Mouse (Mus musculus) liver, embryonic 11.5 days (tissue): ENCODE measurements around the gene Mast1. TPM values are rescaled to one million over a fixed set of nuclear protein-coding genes. Genes with fewer than 3 reads are reported as not detected.

Experiments
- ATAC-seq: fragments of 200-750 bp; cut with Nextera tagmentation; replicated peaks from 2 replicates; pipeline ENCODE4 v1.8.0; 2017; ENCODE audit warnings: moderate number of reproducible peaks, mild to moderate bottlenecking, moderate TSS enrichment, moderate library complexity; ENCODE audit not compliant: low FRiP score
- DNase-seq: peaks from one replicate; pipeline ENCODE4 v3.0.0-alpha.2; 2017; ENCODE audit warnings: low spot score
- H3K27ac ChIP-seq: fragments of 300-500 bp; sonication (generic); 2 replicates; pipeline ENCODE4 v1.5.1; 2014; ENCODE audit warnings: mild to moderate bottlenecking, low read depth, low read length, control low read depth
- H3K27me3 ChIP-seq: fragments of 300-500 bp; sonication (generic); replicated peaks from 2 replicates; pipeline ENCODE4 v1.6.1; 2014; ENCODE audit warnings: low read length, mixed read lengths; ENCODE audit not compliant: control insufficient read depth, insufficient read depth
- H3K36me3 ChIP-seq: fragments of 300-500 bp; sonication (generic); 2 replicates; pipeline ENCODE4 v1.6.1; 2014; ENCODE audit warnings: mild to moderate bottlenecking, low read length, moderate library complexity, mixed read lengths; ENCODE audit not compliant: control insufficient read depth, insufficient read depth
- H3K4me1 ChIP-seq: fragments of 300-500 bp; sonication (generic); replicated peaks from 2 replicates; pipeline ENCODE4 v1.6.1; 2014; ENCODE audit warnings: low read length, mixed read lengths; ENCODE audit not compliant: control insufficient read depth, insufficient read depth
- H3K4me2 ChIP-seq: fragments of 300-500 bp; sonication (generic); 2 replicates; pipeline ENCODE4 v1.6.1; 2014; ENCODE audit warnings: mild to moderate bottlenecking, control low read depth, moderate library complexity
- H3K4me3 ChIP-seq: fragments of 300-500 bp; sonication (generic); 2 replicates; pipeline ENCODE4 v1.5.1; 2014; ENCODE audit warnings: low read depth, low read length, control low read depth
- H3K9ac ChIP-seq: fragments of 300-500 bp; sonication (generic); 2 replicates; pipeline ENCODE4 v1.6.1; 2014; ENCODE audit warnings: low read depth, low read length, control low read depth
- H3K9me3 ChIP-seq: fragments of 300-500 bp; sonication (generic); 2 replicates; pipeline ENCODE4 v1.6.1; 2016; ENCODE audit warnings: low read length, inconsistent platforms, mixed read lengths; ENCODE audit not compliant: control insufficient read depth
- WGBS: fragments of 180-500 bp; shearing (Covaris S2); extraction: QIAGEN DNeasy Blood & Tissue Kit; methylation state at CpG from one replicate; pipeline ENCODE4 v1.1.7; 2014; 5-methylcytosine and 5-hydroxymethylcytosine counted together
- polyA plus RNA-seq: library from polyadenylated mRNA; unstranded; fragments of >200 nt; fragmentation: Nextera tagmentation; extraction: Ambion mirVana; gene quantifications from 2 replicates; pipeline ENCODE4 v1.2.1, GENCODE M21; 2014

The Mast1 gene
- polyA plus RNA-seq, result 0.14 and 0.29 TPM in 2 replicates

DNA sequence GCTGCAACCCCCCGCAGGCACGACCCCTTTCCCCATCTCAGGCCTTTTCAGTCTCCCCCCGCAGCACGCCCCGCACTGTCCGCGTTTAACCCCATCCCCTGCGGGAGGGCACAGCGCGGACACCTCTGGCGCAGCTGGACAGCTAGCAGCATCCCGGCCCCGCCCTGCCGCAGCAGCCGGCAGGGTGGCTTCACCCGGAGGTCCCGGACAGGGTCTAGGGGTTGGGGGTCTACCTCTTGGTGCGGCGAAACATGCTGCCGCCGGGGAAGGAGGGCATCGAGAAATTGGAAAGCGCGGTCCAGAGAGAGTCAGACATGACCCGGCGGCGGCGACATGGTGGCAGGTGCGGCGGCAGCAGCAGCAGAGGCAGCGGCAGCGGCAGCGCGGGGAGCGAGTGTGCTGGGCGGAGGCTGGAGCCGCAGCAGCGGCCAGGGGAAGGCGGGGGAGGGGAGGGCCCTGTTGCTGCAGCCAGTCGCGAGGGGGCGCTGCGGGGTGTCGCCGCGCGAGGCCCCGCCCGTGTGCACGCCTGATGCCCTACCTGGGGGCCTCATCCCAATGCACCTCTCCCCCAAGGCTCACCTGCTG, at the start of gene Mast1:
Gene Mast1 (minus strand): TSS at position 398 of the 585 bp plus-strand sequence.
- peak within 1 kb of the TSS; percentile 47 for H3K4me3 ChIP-seq
- H3K27ac ChIP-seq, result no peak within 1 kb of the TSS
- under 1% methylated on average over 49 of the region's 50 CpGs for WGBS

DNA sequence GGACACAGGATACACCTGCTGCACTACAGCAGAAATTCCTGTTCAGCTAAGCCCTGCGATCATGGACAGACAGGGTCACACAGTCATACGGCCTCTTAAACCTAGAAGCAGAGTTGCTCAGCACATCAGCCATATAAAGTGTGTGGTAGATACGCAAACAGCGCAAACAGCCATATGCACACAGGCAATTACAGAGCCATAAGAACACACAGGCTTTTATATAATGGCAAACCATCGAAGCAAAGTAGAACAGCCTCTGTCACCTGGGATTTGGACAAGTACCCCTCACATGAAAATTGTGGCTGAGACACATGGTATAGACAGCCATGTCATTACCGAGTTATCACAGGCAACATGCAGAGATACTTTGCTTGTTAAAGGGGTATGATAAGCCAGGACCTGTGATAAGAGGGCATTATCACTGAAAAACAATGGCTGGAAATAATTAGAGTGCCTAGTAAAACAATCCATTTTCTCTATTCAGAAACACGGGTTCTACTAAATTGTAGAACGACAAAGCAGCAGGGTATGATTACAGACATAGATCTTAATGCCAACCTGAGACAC, 49.3 kb upstream of the Mast1 start:
- Histone ChIP-seq H3K4me1 (peaks cover 54% of the 10 kb centered on the region), H3K9ac (peak overlapping the region; percentile 77), H3K27ac (peak overlapping the region; percentile 85), H3K9me3 (no peaks in the 10 kb centered on the region), H3K4me2 (peak overlapping the region; percentile 92), H3K27me3 (no peaks in the 10 kb centered on the region), H3K36me3 (no peaks in the 10 kb centered on the region), H3K4me3 (peak overlapping the region; percentile 54)
- ATAC-seq, result no peak
- 33% methylated on average over 8 of the region's 8 CpGs for WGBS
- DNase-seq, result no peak

More for the DNA sequence above, at the start of gene Mast1:
- Histone ChIP-seq H3K9ac (no peak within 1 kb of the TSS), H3K4me1 (peaks cover 18% of the 10 kb centered on the region), H3K4me2 (peak within 1 kb of the TSS; percentile 73), H3K27me3 (peaks cover 54% of the 10 kb centered on the region), H3K9me3 (no peaks in the 10 kb centered on the region), H3K36me3 (no peaks in the 10 kb centered on the region)
- DNase-seq (peak; percentile 75), ATAC-seq (peak; percentile 82)

DNA sequence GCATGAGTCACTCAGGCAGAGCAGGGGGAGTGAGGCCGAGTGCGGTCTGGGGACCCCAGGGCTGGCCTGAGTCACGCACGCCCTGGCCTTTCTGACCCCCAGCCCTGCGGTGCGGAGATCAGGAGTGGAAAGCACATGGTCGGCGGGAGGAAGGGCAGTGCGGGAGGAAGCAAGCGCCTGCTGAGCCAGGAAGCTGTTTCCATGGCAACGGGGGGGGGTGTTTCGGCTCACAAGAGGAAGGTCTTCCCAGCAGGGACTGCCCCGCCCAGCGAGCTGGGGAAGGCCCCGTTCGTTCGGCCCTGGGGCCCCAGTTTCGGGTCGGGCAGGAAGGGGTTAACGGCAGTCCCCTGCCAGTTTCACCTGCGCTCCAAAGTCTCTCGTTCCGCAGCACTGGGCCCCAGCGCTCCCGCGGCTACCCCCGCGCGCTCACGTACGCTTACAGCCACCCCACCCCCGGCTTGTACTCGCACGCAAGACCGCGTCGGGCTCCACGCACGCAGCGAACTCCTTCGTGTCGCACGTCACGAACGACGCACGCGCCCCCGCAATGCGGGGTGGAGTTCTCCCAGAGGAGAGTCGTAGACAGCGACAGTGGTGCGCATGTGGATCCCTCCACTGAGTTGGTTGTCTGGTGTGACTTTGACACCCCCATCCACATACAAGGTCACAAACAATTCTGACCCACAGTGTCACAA, 48.7 kb upstream of the Mast1 start:
- peak overlapping the region; percentile 92 for H3K4me2 ChIP-seq
- under 1% methylated on average over 53 of the region's 53 CpGs for WGBS
- peaks cover 57% of the 10 kb centered on the region for H3K4me1 ChIP-seq
- DNase-seq (peak; percentile 89), ATAC-seq (peak; percentile 39)
- no peaks in the 10 kb centered on the region for H3K27me3 ChIP-seq
- no peaks in the 10 kb centered on the region for H3K36me3 ChIP-seq
- H3K4me3 ChIP-seq, result peak overlapping the region; percentile 54
- peak overlapping the region; percentile 85 for H3K27ac ChIP-seq
- no peaks in the 10 kb centered on the region for H3K9me3 ChIP-seq
- peak overlapping the region; percentile 77 for H3K9ac ChIP-seq

DNA sequence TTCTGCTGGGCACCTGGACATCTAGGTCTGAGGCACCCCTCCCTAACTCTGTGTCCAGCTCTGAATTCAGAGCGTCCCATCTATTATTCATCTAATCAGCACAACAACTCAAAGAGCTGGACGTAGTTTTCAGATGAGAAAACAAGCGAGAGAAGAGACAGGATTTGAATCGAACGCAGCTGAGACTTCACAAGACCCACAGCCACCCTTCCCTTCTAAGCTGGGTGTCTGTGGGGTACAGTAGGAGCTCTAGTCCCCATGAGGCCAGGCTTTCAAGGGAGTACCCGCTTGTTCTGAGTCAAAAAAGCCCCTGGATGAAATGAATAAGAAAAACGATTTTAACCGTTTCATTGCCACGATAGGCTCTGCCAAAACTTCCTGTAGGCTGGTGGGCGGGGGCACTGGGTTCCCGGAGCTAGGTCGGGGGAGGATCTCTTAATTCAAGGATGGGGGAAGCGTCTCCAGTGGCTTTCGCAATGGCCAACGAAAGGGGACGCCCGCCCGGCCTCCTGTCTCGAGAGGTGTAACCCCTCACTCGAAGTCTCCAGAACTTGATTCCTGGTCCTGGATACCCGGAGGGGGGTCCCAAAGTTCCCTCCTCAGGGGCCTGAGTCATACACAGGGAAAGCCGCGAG, 48.0 kb upstream of the Mast1 start:
- H3K27me3 ChIP-seq, result no peaks in the 10 kb centered on the region
- peaks cover 60% of the 10 kb centered on the region for H3K4me1 ChIP-seq
- H3K9me3 ChIP-seq, result no peaks in the 10 kb centered on the region
- WGBS, result 2% methylated on average over 23 of the region's 23 CpGs
- DNase-seq, result no peak
- ATAC-seq, result no peak
- H3K4me3 ChIP-seq, result peak overlapping the region; percentile 54
- H3K9ac ChIP-seq, result peak overlapping the region; percentile 77
- H3K4me2 ChIP-seq, result peak overlapping the region; percentile 92
- H3K36me3 ChIP-seq, result no peaks in the 10 kb centered on the region
- H3K27ac ChIP-seq, result peak overlapping the region; percentile 85

DNA sequence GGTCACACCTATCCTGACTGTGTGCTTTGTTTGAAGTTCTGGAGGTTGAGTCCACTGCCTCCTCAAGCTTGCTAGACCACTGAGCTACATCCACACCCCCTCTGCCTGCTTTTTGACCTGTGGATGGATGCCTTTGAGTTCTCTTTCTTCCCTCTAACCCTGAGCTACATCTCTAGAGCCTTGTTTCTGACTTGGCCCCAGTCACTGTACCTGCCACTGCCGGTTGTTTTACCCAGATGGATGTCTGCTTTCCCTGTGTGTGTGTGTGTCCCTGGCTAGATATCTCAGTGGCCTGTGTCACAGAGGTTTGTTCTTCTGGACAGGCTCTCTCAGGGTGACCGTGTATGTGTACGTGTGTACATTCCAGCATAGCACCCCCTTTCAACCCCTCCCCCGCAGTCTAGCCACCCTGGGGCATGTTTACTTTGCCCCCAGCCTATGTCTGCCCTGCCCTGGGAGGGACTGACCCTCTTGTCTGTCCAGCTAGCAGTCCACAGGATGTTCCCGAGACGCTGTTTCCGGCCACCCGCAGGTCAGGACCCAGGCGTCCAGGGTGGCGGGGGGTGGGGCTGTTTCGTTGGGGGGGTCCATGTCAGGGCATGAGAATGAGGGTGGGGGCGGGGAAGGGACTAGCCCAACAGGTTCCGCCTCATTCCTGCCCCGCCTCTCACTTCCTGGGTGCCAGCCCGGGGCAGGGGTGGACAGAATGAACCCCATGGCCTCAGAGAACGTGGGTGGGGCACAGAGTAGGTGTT, 47.3 kb upstream of the Mast1 start:
- Histone ChIP-seq H3K4me1 (peaks cover 65% of the 10 kb centered on the region), H3K9ac (peak overlapping the region; percentile 77), H3K27me3 (no peaks in the 10 kb centered on the region), H3K36me3 (no peaks in the 10 kb centered on the region), H3K27ac (peak overlapping the region; percentile 79), H3K4me2 (peak overlapping the region; percentile 92), H3K4me3 (peak overlapping the region; percentile 54), H3K9me3 (no peaks in the 10 kb centered on the region)
- 13% methylated on average over 16 of the region's 16 CpGs for WGBS
- no peak for ATAC-seq
- peak; percentile 53 for DNase-seq

DNA sequence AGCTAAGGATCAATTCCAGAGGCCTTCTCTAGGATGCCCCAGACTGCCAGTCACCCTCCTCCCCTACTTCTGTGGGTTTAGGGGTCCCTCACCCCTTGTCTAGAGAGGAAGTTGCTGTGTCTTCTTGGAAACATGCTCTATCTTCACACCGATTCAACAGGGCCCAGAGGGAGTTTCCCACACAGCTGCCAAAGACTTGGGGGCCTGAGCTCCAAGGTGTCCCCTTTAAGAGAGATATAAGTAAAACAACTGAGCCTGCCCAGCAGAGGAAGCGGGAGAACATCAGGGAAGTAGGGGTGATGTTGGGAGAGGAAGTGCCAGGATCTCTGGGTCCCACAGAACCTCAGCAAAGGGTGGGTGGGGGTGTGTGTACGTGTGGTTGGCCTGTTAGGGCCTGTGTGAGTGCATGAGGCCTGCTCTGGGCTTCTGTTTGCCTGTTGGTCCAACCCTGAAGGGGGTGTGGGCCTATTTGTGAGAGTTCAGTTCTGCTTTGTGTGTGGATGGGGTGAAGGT, 45.4 kb upstream of the Mast1 start:
- 0 out of 2 replicates have a peak overlapping the region, but pooled peaks have one; percentile 17 for H3K27ac ChIP-seq
- H3K4me1 ChIP-seq, result peaks cover 70% of the 10 kb centered on the region
- H3K4me2 ChIP-seq, result peak overlapping the region; percentile 0; the same call in 1 of the 2 replicates
- ATAC-seq (no peak), DNase-seq (no peak)
- H3K4me3 ChIP-seq, result no peak overlapping the region
- WGBS, result 43% methylated on average over 3 of the region's 3 CpGs
- no peaks in the 10 kb centered on the region for H3K27me3 ChIP-seq
- H3K9me3 ChIP-seq, result no peaks in the 10 kb centered on the region
- no peak overlapping the region for H3K9ac ChIP-seq
- no peaks in the 10 kb centered on the region for H3K36me3 ChIP-seq

DNA sequence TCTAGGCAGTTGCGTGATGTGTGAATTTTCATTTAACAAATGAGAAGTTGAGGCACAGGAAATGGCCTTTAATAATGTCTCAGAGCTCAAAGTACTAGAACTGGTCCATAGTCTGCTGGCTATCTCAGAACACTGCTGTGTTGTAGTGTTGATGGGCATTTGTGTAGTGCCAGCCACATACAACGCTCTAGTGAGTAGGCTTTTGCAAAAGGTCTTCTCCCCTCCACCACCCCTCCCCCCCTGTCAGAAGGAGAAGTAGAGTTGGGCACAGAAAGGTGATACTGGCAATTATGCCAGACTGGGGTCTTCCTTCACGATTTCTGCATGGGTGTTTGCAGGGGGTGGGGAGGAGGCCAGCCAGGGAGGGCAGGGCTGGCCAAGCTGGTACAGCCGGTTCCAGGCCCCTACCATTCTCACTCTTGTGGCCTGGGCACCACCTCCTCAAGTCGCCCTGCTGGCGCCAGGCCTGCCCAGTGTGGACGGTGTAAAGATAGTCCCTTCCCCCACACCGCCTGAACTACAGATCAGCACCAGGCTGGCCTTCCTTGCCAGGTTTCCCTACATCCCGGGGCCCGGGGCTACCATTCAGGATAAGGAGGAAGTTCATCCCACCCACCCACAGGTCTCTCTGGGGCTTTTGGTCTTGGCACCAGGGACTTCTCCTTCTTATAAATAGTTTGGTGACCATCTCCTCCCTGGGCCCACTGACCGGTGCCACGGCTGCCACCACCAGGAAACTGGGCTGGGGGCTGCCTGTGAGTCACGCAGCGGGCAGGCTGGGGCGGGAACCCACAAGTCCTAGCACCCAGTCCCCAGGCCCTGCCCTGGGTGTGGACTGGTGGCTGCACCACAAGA, 44.7 kb upstream of the Mast1 start:
- H3K4me1 ChIP-seq, result peaks cover 72% of the 10 kb centered on the region
- no peak overlapping the region for H3K4me3 ChIP-seq
- peak overlapping the region; percentile 0; the same call in 1 of the 2 replicates for H3K4me2 ChIP-seq
- DNase-seq, result no peak
- no peaks in the 10 kb centered on the region for H3K36me3 ChIP-seq
- H3K27ac ChIP-seq, result no peak overlapping the region
- 68% methylated on average over 15 of the region's 15 CpGs for WGBS
- ATAC-seq, result no peak
- no peaks in the 10 kb centered on the region for H3K9me3 ChIP-seq
- H3K9ac ChIP-seq, result no peak overlapping the region
- H3K27me3 ChIP-seq, result no peaks in the 10 kb centered on the region
